Mouse (Mus musculus) heart, postnatal 0 days (tissue): Measurements from ENCODE around the gene Dnttip1. TPM values are rescaled to one million over a fixed set of nuclear protein-coding genes. Genes with fewer than 3 reads are reported as not detected.

Experiments
- ATAC-seq: fragments of 200-750 bp; cut with Nextera tagmentation; 2 replicates; pipeline ENCODE4 v1.8.0; 2017; ENCODE audit warnings: low read depth, moderate number of reproducible peaks, moderate library complexity; ENCODE audit not compliant: insufficient read depth
- DNase-seq: peaks from one replicate; pipeline ENCODE4 v3.0.0-alpha.2; 2016; ENCODE audit warnings: low spot score
- H3K27ac ChIP-seq: fragments of 300-500 bp; sonication (generic); 2 replicates; pipeline ENCODE4 v1.5.1; 2014; ENCODE audit warnings: low read depth, mild to moderate bottlenecking
- H3K27me3 ChIP-seq: fragments of 300-500 bp; sonication (generic); 2 replicates; pipeline ENCODE4 v1.6.1; 2014; ENCODE audit warnings: low read length, mixed read lengths; ENCODE audit not compliant: control insufficient read depth, insufficient read depth
- H3K36me3 ChIP-seq: fragments of 300-500 bp; sonication (generic); replicated peaks from 2 replicates; pipeline ENCODE4 v1.6.1; 2014; ENCODE audit warnings: low read length, mixed read lengths; ENCODE audit not compliant: control insufficient read depth, insufficient read depth
- H3K4me1 ChIP-seq: fragments of 300-500 bp; sonication (generic); 2 replicates; pipeline ENCODE4 v1.6.1; 2014; ENCODE audit warnings: antibody characterized with exemption; ENCODE audit not compliant: control insufficient read depth, insufficient read depth
- H3K4me2 ChIP-seq: fragments of 300-500 bp; sonication (generic); 2 replicates; pipeline ENCODE4 v1.6.1; 2014; ENCODE audit warnings: low read depth, mild to moderate bottlenecking, low read length, moderate library complexity
- H3K4me3 ChIP-seq: fragments of 300-500 bp; sonication (generic); 2 replicates; pipeline ENCODE4 v1.5.1; 2014; ENCODE audit warnings: low read depth, low read length
- H3K9ac ChIP-seq: fragments of 300-500 bp; sonication (generic); replicated peaks from 2 replicates; pipeline ENCODE4 v1.6.1; 2014; ENCODE audit warnings: low read depth, low read length, mixed read lengths
- H3K9me3 ChIP-seq: fragments of 300-500 bp; sonication (generic); replicated peaks from 2 replicates; pipeline ENCODE4 v1.6.1; 2016; ENCODE audit warnings: low read length; ENCODE audit not compliant: control insufficient read depth
- CTCF ChIP-seq: IDR thresholded peaks from 2 replicates; pipeline ENCODE4 v1.5.1; 2016; ENCODE audit warnings: antibody characterized with exemption, control low read depth, low read depth
- EP300 ChIP-seq: IDR thresholded peaks from 2 replicates; pipeline ENCODE4 v1.6.1; 2016; ENCODE audit warnings: antibody characterized with exemption, low read depth
- WGBS: fragments of 180-500 bp; shearing (Covaris S2); extraction: QIAGEN DNeasy Blood & Tissue Kit; methylation state at CpG from one replicate; pipeline ENCODE4 v1.1.7; 2014; 5-methylcytosine and 5-hydroxymethylcytosine counted together
- polyA plus RNA-seq: library from polyadenylated mRNA; unstranded; fragments of >200 nt; fragmentation: Nextera tagmentation; extraction: Ambion mirVana; gene quantifications from 2 replicates; pipeline ENCODE4 v1.2.1, GENCODE M21; 2015
- total RNA-seq: library from RNA; depleted of rRNA; stranded (reverse); fragments of >200 nt; gene quantifications from 2 replicates; pipeline ENCODE4 v1.2.3, GENCODE M21; 2014; ENCODE audit warnings: low replicate concordance; rRNA removed

The Dnttip1 gene
- 8.9 and 19.1 TPM in 2 replicates for total RNA-seq
- 42.8 and 43.3 TPM in 2 replicates for polyA plus RNA-seq

- Histone ChIP-seq H3K4me3 (peak within 1 kb of the TSS; percentile 86), H3K27ac (peak within 1 kb of the TSS; percentile 79), H3K27me3 (no peaks in the 10 kb centered on the region), H3K36me3 (peaks cover 34% of the 10 kb centered on the region), H3K4me1 (peaks cover 14% of the 10 kb centered on the region), H3K4me2 (peak within 1 kb of the TSS; percentile 82), H3K9ac (peak within 1 kb of the TSS; percentile 90), H3K9me3 (no peaks in the 10 kb centered on the region)
- DNase-seq, result peak; percentile 87
- no peak for TF ChIP-seq CTCF
- no peak for TF ChIP-seq EP300
- peak; percentile 94 for ATAC-seq
- WGBS, result 1% methylated on average over 68 of the region's 70 CpGs
Observed at GRCm38 (mm10) chr2:164745843-164746479, at the start of gene Dnttip1, which contains the start of gene Wfdc3. TSS of gene Dnttip1 (plus strand) at chr2:164745983. TSS of gene Wfdc3 (minus strand) at chr2:164745931.

DNA sequence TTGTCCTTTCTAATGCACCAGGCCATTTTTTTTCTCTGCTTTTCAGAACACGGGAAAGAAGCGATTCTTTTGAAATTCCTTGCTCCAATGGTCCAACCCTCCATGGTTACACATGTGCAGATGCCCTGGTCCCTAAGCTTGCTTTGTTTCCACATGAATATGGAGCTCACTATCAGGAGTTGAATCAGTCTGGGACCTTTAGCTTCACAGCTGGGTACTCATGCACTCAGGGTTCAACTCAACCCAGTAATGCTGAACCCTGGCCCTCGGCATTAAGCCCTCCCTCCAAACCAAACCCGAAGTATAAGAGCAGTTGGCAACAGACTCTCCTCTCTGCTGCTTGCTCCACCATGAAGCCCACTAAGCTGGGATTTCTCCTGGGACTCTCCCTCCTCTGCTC lies 47.6 kb upstream of the Dnttip1 start, which contains the start of gene Spint4:
Spint4 (plus strand) TSS at position 301 of the 400 bp plus-strand sequence.
- DNase-seq (no peak), ATAC-seq (no peak)
- 0 out of 2 replicates have a peak, but pooled peaks cover 3% of the 10 kb centered on the region for H3K27me3 ChIP-seq
- no peak within 1 kb of the TSS for H3K4me2 ChIP-seq
- no peaks in the 10 kb centered on the region for H3K9me3 ChIP-seq
- H3K4me1 ChIP-seq, result no peaks in the 10 kb centered on the region
- H3K27ac ChIP-seq, result no peak within 1 kb of the TSS
- H3K36me3 ChIP-seq, result no peaks in the 10 kb centered on the region
- H3K9ac ChIP-seq, result no peak within 1 kb of the TSS
- 69% methylated on average over 4 of the region's 4 CpGs for WGBS
- TF ChIP-seq CTCF, result no peak
- no peak for TF ChIP-seq EP300
- no peak within 1 kb of the TSS for H3K4me3 ChIP-seq

- no peak for TF ChIP-seq CTCF
- no peak for TF ChIP-seq EP300
- Histone ChIP-seq H3K4me1 (no peaks in the 10 kb centered on the region), H3K4me3 (no peak overlapping the region), H3K27me3 (0 out of 2 replicates have a peak, but pooled peaks cover 3% of the 10 kb centered on the region), H3K9me3 (no peaks in the 10 kb centered on the region), H3K27ac (no peak overlapping the region), H3K4me2 (no peak overlapping the region), H3K36me3 (no peaks in the 10 kb centered on the region), H3K9ac (no peak overlapping the region)
- WGBS, result 65% methylated on average over 5 of the region's 5 CpGs
- DNase-seq (no peak), ATAC-seq (no peak)
Observed at GRCm38 (mm10) chr2:164700959-164701358, 44.8 kb upstream of the Dnttip1 start.

DNA sequence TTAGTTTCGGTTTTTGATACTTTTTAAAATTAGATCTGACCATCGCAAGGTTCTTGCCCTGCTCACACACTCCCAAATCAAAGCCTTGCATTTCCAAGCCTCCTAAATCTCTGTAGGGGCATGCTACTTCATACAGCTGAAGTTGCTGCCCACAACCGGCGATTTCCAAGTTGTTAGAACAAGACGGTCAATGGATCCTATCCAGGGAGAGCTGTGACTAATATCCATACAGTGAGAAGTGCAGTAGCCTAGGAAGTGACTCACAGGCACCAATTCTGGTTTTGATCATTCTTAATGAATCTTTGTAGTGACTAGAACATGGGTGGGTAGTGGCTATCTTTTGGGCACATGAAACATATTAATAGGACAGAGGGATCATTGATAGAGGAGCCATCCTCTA lies 44.0 kb upstream of the Dnttip1 start:
- DNase-seq (no peak), ATAC-seq (no peak)
- Histone ChIP-seq H3K36me3 (no peaks in the 10 kb centered on the region), H3K27ac (no peak overlapping the region), H3K4me3 (no peak overlapping the region), H3K27me3 (0 out of 2 replicates have a peak, but pooled peaks cover 3% of the 10 kb centered on the region), H3K4me2 (no peak overlapping the region), H3K9ac (no peak overlapping the region), H3K9me3 (no peaks in the 10 kb centered on the region), H3K4me1 (no peaks in the 10 kb centered on the region)
- TF ChIP-seq CTCF, result no peak
- no peak for TF ChIP-seq EP300
- 77% methylated on average over 5 of the region's 5 CpGs for WGBS

- 0 out of 2 replicates have a peak, but pooled peaks cover 3% of the 10 kb centered on the region for H3K27me3 ChIP-seq
- DNase-seq, result no peak
- no peak for TF ChIP-seq EP300
- H3K9ac ChIP-seq, result no peak overlapping the region
- H3K4me2 ChIP-seq, result no peak overlapping the region
- no peaks in the 10 kb centered on the region for H3K4me1 ChIP-seq
- no peak for ATAC-seq
- WGBS, result 68% methylated on average over 5 of the region's 5 CpGs
- no peak overlapping the region for H3K27ac ChIP-seq
- no peaks in the 10 kb centered on the region for H3K36me3 ChIP-seq
- H3K9me3 ChIP-seq, result no peaks in the 10 kb centered on the region
- no peak overlapping the region for H3K4me3 ChIP-seq
Observed at GRCm38 (mm10) chr2:164704235-164704634, 41.5 kb upstream of the Dnttip1 start.

DNA sequence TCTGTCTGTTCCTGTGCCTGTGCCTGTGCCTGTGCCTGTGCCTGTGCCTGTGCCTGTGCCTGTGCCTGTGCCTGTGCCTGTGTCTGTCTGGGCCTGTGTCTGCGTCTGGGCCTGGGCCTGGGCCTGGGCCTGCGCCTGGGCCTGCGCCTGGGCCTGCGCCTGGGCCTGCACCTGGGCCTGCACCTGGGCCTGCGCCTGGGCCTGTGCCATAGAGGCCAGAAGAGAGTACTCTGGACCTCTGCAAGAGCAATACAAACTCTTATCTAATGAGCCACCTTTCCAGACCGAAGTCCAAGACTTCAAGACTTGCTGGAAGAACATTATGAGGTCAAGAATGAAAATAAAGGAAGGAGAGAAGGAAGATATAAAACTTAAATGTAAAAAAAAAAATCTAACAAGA lies 40.5 kb upstream of the Dnttip1 start:
- Histone ChIP-seq H3K4me1 (no peaks in the 10 kb centered on the region), H3K9me3 (no peaks in the 10 kb centered on the region), H3K36me3 (no peaks in the 10 kb centered on the region), H3K9ac (no peak overlapping the region), H3K27ac (no peak overlapping the region), H3K4me3 (no peak overlapping the region), H3K4me2 (no peak overlapping the region), H3K27me3 (0 out of 2 replicates have a peak, but pooled peaks cover 3% of the 10 kb centered on the region)
- WGBS, result 87% methylated on average over 6 of the region's 6 CpGs
- DNase-seq (no peak), ATAC-seq (no peak)
- no peak for TF ChIP-seq EP300
- no peak for TF ChIP-seq CTCF
